Mouse (Mus musculus) olfactory bulb, adult 2 months (tissue): ENCODE results near the gene Limch1. TPM values are rescaled to one million over a fixed set of nuclear protein-coding genes. Genes with fewer than 3 reads are reported as not detected.

ENCODE experiments used
- H3K27ac ChIP-seq: fragments of 200-500 bp; 2 replicates; pipeline ENCODE4 v1.5.1; 2012; ENCODE audit warnings: low read depth, low read length; ENCODE audit not compliant: insufficient read depth
- H3K4me1 ChIP-seq: fragments of 200-500 bp; 2 replicates; pipeline ENCODE4 v1.6.1; 2012; ENCODE audit warnings: low read length; ENCODE audit not compliant: control insufficient read depth, insufficient read depth
- H3K4me3 ChIP-seq: fragments of 200-500 bp; 2 replicates; pipeline ENCODE4 v1.5.1; 2012; ENCODE audit warnings: mild to moderate bottlenecking, low read depth, low read length, moderate library complexity; ENCODE audit not compliant: insufficient read depth
- CTCF ChIP-seq: fragments of 200-500 bp; IDR thresholded peaks from 2 replicates; pipeline ENCODE4 v1.5.1; 2012; ENCODE audit warnings: low read depth, mild to moderate bottlenecking, low read length, moderate library complexity; ENCODE audit not compliant: insufficient read depth
- POLR2A ChIP-seq: fragments of 200-500 bp; IDR thresholded peaks from 2 replicates; pipeline ENCODE4 v1.6.1; 2012; ENCODE audit warnings: mild to moderate bottlenecking, low read depth, low read length, moderate library complexity; ENCODE audit not compliant: insufficient read depth
- WGBS: fragments of 180-500 bp; shearing (Covaris S2); methylation state at CpG from one replicate; pipeline ENCODE4 v1.1.7; 2018; 5-methylcytosine and 5-hydroxymethylcytosine counted together
- polyA plus RNA-seq: library from polyadenylated mRNA; stranded (reverse); fragments of >200 nt; gene quantifications from 2 replicates; pipeline ENCODE4 v1.2.4, GENCODE M21; 2012; ENCODE audit warnings: low replicate concordance; ENCODE audit not compliant: missing spikeins, insufficient read depth, insufficient read length

Limch1 gene
- polyA plus RNA-seq, 1 experiment = not detected

DNA sequence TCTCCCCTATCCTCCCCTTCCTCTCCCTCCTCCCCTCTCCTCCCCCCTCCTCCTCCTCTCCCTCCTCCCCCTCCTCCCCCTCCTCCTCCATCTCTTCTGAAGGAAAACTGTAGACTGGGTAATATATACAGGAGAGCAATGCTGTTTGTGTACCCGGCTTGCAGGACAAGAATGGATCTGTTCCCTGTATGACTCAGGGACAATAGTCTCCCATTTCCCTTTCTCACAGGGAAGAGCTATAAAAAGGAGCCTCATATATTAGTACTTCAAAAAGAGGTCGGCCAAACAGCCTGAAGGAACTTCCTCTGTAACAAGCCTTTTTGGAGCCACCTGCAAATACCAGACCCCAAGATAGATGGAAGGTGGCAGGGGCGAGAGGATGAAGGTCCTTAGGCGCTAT, 23.4 kb downstream of the Limch1 start:
- WGBS = 44% methylated on average over 4 of the region's 4 CpGs
- Histone ChIP-seq H3K4me1 (peaks cover 17% of the 10 kb centered on the region), H3K27ac (no peak overlapping the region), H3K4me3 (no peak overlapping the region)
- TF ChIP-seq POLR2A = no peak
- TF ChIP-seq CTCF = no peak

GRCm38 (mm10) chr5:66769558-66769957, 23.9 kb downstream of the Limch1 start:
- 80% methylated on average over 5 of the region's 5 CpGs for WGBS
- Histone ChIP-seq H3K4me3 (no peak overlapping the region), H3K4me1 (peaks cover 16% of the 10 kb centered on the region), H3K27ac (no peak overlapping the region)
- no peak for TF ChIP-seq CTCF
- no peak for TF ChIP-seq POLR2A

DNA sequence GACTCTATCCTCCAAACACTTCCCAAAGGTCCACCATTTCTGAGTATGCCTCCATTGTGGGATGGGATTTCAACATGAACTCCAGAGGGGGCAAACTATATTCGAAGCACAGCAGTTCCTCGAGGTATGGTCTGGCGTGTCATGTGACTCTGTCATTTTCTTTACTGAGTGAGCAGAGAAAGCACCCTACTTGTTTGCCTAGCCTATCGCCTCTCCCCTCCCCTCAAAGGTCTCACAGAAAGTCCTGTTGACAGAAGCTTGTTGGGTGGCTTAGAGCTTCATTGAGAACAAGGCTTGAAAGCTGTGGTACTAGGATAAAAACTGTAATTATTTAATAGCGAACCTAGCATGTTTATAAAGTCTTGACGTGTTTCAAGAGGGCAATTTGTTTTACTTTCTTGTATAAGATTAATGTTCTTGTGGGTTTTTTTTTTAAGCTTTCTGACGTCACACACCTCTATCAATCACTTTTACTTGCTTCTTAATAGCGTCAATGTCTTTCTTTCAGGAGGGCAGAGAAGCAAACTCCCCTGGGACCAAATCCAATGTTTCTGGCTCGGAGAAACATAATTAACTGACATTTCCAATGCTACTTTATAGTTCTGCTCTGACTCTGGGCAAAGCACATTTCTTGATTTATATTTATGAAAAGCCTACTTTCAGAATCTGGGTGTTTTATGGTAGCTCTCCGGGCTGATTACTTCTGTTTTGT, 32.5 kb downstream of the Limch1 start:
- H3K27ac ChIP-seq = no peak overlapping the region
- 61% methylated on average over 10 of the region's 10 CpGs for WGBS
- no peak overlapping the region for H3K4me3 ChIP-seq
- H3K4me1 ChIP-seq = peaks cover 4% of the 10 kb centered on the region
- TF ChIP-seq POLR2A = no peak
- no peak for TF ChIP-seq CTCF

GRCm38 (mm10) chr5:66780371-66780770, 34.7 kb downstream of the Limch1 start:
- TF ChIP-seq CTCF = no peak
- no peak for TF ChIP-seq POLR2A
- Histone ChIP-seq H3K4me3 (no peak overlapping the region), H3K4me1 (no peaks in the 10 kb centered on the region; the same call in 1 of the 2 replicates), H3K27ac (no peak overlapping the region)
- WGBS = 94% methylated on average over 4 of the region's 4 CpGs

- no peak for TF ChIP-seq POLR2A
- no peak for TF ChIP-seq CTCF
- WGBS = 68% methylated on average over 1 of the region's 1 CpGs
Observed at GRCm38 (mm10) chr5:66781507-66781906, 35.9 kb downstream of the Limch1 start.

GRCm38 (mm10) chr5:66782851-66783250, 37.2 kb downstream of the Limch1 start:
- no peaks in the 10 kb centered on the region; the same call in 1 of the 2 replicates for H3K4me1 ChIP-seq
- WGBS = 90% methylated on average over 2 of the region's 2 CpGs
- TF ChIP-seq POLR2A (no peak), CTCF (no peak)
- no peak overlapping the region for H3K4me3 ChIP-seq
- no peak overlapping the region for H3K27ac ChIP-seq

More at GRCm38 (mm10) chr5:66781507-66781906, 35.9 kb downstream of the Limch1 start:
- Histone ChIP-seq H3K4me1 (no peaks in the 10 kb centered on the region; the same call in 1 of the 2 replicates), H3K4me3 (no peak overlapping the region), H3K27ac (no peak overlapping the region)

DNA sequence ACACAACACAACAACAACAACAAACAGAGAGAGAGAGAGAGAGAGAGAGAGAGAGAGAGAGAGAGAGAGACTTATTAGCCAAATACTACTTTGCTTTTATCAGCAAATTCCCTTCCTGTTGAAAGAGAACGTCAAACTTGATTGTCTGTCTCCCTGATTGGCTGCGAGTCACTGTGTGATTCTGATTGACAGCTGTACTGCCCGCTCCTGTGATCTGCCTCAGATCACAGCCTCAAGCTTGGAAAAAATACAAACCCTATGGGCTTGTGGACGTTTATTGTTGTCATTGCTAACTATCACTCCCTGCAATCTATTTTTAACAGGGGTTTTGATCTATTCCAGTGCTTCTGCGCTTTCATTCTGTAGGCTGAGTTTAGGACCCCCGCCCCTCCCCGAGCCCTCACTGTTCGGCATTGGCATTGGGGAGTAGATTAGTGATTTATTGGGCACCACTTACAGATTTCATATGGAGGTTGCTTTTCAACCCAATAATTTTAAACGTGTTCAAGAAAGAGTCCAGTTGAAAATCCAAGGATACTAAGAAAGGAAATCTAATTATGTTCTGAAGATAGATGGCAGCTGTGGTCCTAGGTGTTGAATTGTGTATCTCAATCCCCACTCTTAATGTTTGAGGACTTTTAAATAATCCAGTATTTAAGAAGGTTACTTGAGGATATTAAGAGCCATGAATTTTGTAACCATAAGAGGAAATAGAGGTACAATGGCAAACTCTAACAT, 39.2 kb downstream of the Limch1 start:
- Histone ChIP-seq H3K4me3 (no peak overlapping the region), H3K4me1 (no peaks in the 10 kb centered on the region; the same call in 1 of the 2 replicates), H3K27ac (no peak overlapping the region)
- WGBS = 65% methylated on average over 9 of the region's 9 CpGs
- TF ChIP-seq CTCF = no peak
- no peak for TF ChIP-seq POLR2A

DNA sequence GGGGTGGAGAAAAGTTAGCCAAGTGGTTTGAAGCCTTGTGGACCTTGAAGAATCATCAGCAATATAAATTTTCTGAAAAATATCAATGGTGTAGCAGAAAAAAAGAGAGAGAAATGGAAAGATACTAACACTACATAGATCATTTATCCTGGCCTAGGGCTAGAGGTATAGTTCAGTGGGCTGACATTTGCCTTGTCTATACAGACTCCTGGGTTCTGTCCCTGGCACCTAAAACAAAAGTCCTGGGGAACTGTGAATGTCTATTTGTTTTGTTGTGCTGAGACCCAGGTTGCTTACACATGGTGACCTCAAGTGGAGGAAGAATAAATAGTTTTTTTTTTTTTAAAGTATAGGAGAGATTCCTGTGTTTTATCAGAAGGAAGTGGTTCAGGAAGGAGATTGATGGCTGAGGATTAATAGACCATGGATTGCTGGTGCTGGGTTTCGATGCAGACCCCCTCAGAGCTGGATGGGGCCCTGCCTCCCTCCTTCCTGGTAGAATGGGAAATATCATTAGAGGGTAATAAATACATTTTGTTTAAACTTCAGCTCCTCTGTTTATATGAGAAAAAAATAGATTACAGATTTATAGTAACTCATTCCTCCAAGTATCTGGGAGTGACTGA, 40.5 kb downstream of the Limch1 start:
- no peak overlapping the region for H3K4me3 ChIP-seq
- WGBS = 91% methylated on average over 1 of the region's 1 CpGs
- TF ChIP-seq CTCF (no peak), POLR2A (no peak)
- no peaks in the 10 kb centered on the region; the same call in 1 of the 2 replicates for H3K4me1 ChIP-seq
- no peak overlapping the region for H3K27ac ChIP-seq
